Mouse (Mus musculus): Measurements from ENCODE around the gene Ctu1. TPM values are rescaled to one million over a fixed set of nuclear protein-coding genes. Genes with fewer than 3 reads are reported as not detected.

Gene Ctu1
- total and polyA plus RNA-seq, 3 experiments, result 5.5 to 7.8 (median 7.2) TPM

DNA sequence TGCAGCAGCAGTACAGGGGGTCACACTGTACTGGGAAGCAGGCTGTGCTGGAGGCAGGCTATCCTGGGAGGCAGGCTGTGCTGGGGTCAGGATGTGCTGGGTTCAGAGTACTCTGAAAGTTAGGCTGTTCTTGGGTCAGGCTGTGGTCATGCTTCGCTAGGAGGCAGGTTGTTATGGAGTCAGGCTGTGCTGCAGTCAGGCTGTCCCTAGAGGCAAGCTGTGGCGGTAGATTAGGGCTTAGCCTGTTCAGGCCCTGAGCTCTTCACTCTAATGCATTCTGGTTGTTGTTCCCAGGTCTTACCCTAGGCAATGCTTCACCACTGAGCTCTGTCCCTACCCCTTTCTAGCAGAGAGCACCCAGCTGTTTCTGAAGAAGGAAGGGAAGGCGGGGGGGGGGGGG lies 46.8 kb upstream of the Ctu1 start:
- Histone ChIP-seq H3K36me3 (replicated peaks in 1 of 2; ENCODE audit: control insufficient read depth in 1 of 2, insufficient read depth in 1 of 2, low read length in 1 of 2) (no peaks in the 10 kb centered on the region), H3K4me3 (replicated peaks in 1 of 3; ENCODE audit: low read depth in 2 of 3, low read length in 2 of 3, poor library complexity in 1 of 3) (no peak overlapping the region), H3K9ac (ENCODE audit: insufficient read depth, low read depth) (no peak overlapping the region), H3K27me3 (replicated peaks) (no peaks in the 10 kb centered on the region), H3K4me1 (ENCODE audit: control insufficient read depth in 1 of 2, insufficient read depth in 2 of 2) (peaks cover 10 to 19% of the 10 kb centered on the region in 2 experiments), H3K27ac (ENCODE audit: insufficient read depth, low read depth) (no peak overlapping the region), H3K9me3 (replicated peaks; ENCODE audit: low read length) (no peaks in the 10 kb centered on the region), H3K4me2 (ENCODE audit: insufficient read depth, low read depth, poor library complexity, severe bottlenecking) (no peak overlapping the region), H3K79me2 (replicated peaks; ENCODE audit: control insufficient read depth, extremely low read depth, insufficient read depth, poor library complexity, severe bottlenecking) (no peaks in the 10 kb centered on the region)
- dilution Hi-C loops (cut with MboI; ENCODE audit: extremely low pct_ligation_motif_present, extremely low pct_unique_long_range_greater_than_20kb, low sequenced_read_pairs) (no loop called here), in situ Hi-C loops (cut with MboI; ENCODE audit: low pct_ligation_motif_present, low pct_unique_long_range_greater_than_20kb, low sequenced_read_pairs) (no loop called here)
- TF ChIP-seq JUND (conservative IDR thresholded peaks at IDR 0.05; ENCODE audit: low read depth, low read length) (no peak), USF1 (IDR thresholded peaks at IDR 0.05; ENCODE audit: low read depth, low read length) (no peak), UBTF (IDR thresholded peaks at IDR 0.05; ENCODE audit: low read depth, low read length) (no peak), BHLHE40 (IDR thresholded peaks at IDR 0.05; ENCODE audit: low read depth, low read length) (no peak), TCF12 (IDR thresholded peaks at IDR 0.05; ENCODE audit: low read depth, low read length) (no peak), POLR2AphosphoS2 (IDR thresholded peaks at IDR 0.05; ENCODE audit: low read depth, low read length) (no peak), IRF4 (IDR thresholded peaks at IDR 0.05; ENCODE audit: low read depth, low read length) (no peak), NELFE (IDR thresholded peaks at IDR 0.05; ENCODE audit: low read depth, low read length) (no peak), ZMIZ1 (IDR thresholded peaks at IDR 0.05; ENCODE audit: low read depth, low read length) (no peak)
- peak; percentile 27 for DNase-seq (ENCODE audit: extremely low read depth)

GRCm38 (mm10) chr7:43625794-43626422 lies 45.9 kb upstream of the Ctu1 start:
- no peaks in the 10 kb centered on the region for H3K36me3 ChIP-seq (replicated peaks in 1 of 2; ENCODE audit: control insufficient read depth in 1 of 2, insufficient read depth in 1 of 2, low read length in 1 of 2)
- no peak overlapping the region for H3K4me3 ChIP-seq (replicated peaks in 1 of 3; ENCODE audit: low read depth in 2 of 3, low read length in 2 of 3, poor library complexity in 1 of 3)
- dilution Hi-C loops (cut with MboI; ENCODE audit: extremely low pct_ligation_motif_present, extremely low pct_unique_long_range_greater_than_20kb, low sequenced_read_pairs), result no loop called here
- TF ChIP-seq BHLHE40 (IDR thresholded peaks at IDR 0.05; ENCODE audit: low read depth, low read length) (peak; percentile 91), E2F4 (IDR thresholded peaks at IDR 0.05; ENCODE audit: insufficient replicate concordance, low read depth, low read length) (no peak), ETS1 (conservative IDR thresholded peaks at IDR 0.05; ENCODE audit: low read depth, low read length) (peak; percentile 68), MAX (IDR thresholded peaks at IDR 0.05; ENCODE audit: low read length) (0 out of 2 replicates have a peak, but pooled peaks have one; percentile 25), RCOR1 (conservative IDR thresholded peaks at IDR 0.05; ENCODE audit: low read depth, low read length) (no peak), IRF4 (IDR thresholded peaks at IDR 0.05; ENCODE audit: low read depth, low read length) (peak; percentile 51), EP300 (IDR thresholded peaks at IDR 0.05; ENCODE audit: low read length) (peak; percentile 55; the same call in 1 of the 2 replicates), ZMIZ1 (IDR thresholded peaks at IDR 0.05; ENCODE audit: low read depth, low read length) (no peak)
- no peaks in the 10 kb centered on the region for H3K9me3 ChIP-seq (replicated peaks; ENCODE audit: low read length)
- H3K79me2 ChIP-seq (replicated peaks; ENCODE audit: control insufficient read depth, extremely low read depth, insufficient read depth, poor library complexity, severe bottlenecking), result no peaks in the 10 kb centered on the region
- H3K9ac ChIP-seq (ENCODE audit: insufficient read depth, low read depth), result no peak overlapping the region
- no peaks in the 10 kb centered on the region for H3K27me3 ChIP-seq (replicated peaks)
- peak; percentile 62 for DNase-seq (ENCODE audit: extremely low read depth)
- in situ Hi-C loops (cut with MboI; ENCODE audit: low pct_ligation_motif_present, low pct_unique_long_range_greater_than_20kb, low sequenced_read_pairs), result no loop called here
- no peak overlapping the region for H3K27ac ChIP-seq (ENCODE audit: insufficient read depth, low read depth)
- 0 out of 2 replicates have a peak overlapping the region, but pooled peaks have one; percentile 12 for H3K4me2 ChIP-seq (ENCODE audit: insufficient read depth, low read depth, poor library complexity, severe bottlenecking)
- peaks cover 10 to 19% of the 10 kb centered on the region in 2 experiments for H3K4me1 ChIP-seq (ENCODE audit: control insufficient read depth in 1 of 2, insufficient read depth in 2 of 2)

Data from CH12.LX (cell line).